Mouse (Mus musculus): Measurements from ENCODE around the gene Il12a.

DNA sequence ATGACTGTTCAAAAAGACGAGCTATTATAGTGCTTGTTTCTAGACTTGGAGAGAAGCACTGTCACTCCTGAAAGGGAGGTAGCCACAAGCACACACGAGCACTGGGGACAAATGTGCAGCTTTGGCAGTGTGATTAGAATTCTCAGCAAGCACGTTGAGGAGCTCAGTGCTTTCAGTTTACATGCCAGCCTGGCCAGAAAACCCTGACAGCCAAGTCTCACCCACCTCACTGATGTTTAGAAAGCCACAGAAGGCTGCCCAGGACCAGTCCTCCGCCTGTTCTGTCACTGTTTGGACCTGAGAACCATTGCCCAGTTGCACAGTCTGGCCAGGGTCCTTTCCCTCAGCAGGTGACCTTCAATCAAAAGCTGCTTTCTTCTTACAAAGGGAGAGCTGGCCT is 29.9 kb upstream of the Il12a start:
- TF ChIP-seq CTCF (IDR thresholded peaks at IDR 0.05; ENCODE audit: low read depth, low read length) (no peak), POLR2A (IDR thresholded peaks at IDR 0.05; ENCODE audit: extremely low read depth, insufficient read depth, low read length) (no peak)

Data from liver, adult 2 months (tissue).